Mouse (Mus musculus): ENCODE results near the gene Rora. TPM values are rescaled to one million over a fixed set of nuclear protein-coding genes. Genes with fewer than 3 reads are reported as not detected.
A peak's percentile ranks its signal among the peaks of the same experiment; 100 is the strongest.

Gene Rora
- total RNA-seq, 2 experiments from 2014 or later: 24.2 to 26.3 TPM

DNA sequence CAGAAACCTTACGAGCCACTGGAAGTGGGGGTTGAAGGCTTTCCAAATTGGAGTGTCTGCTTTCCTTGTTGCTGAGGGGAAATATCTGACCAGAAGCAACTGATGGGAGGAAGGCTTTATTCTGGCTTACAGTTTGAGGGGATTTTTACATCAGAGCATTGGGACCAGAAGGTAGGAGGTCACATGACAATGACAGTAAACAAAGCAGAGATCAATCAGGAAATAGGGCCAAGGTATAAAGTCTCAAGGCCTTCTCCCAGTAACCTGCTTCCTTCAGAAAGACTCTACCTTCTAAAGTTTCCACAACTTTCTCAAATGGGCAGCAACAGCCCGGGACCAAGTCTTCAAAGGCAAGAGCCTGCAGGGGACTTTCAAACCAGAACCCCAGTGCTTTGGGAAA, 34.6 kb downstream of the Rora start:
- DNase-seq: no peak

DNA sequence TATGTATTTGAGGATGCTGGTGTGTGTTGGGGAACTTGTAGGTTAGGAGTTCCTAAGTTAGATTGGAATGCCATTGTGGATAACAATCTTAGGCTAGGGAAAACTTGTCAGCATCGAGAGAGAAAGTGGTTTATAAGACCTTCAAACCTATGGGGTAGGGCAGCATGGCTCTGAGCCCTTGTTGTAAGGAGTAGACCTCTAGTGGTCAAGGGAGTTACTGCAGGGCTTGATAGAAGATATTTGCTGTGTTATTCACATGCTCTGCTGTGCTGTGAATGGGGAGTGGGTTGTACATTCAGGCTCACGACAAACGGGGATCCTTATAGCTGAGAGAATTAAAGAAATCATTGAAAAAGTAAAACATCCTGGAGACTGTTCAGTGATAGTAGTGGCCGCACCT, 35.8 kb downstream of the Rora start:
- peak; percentile 51 to 77 for DNase-seq

- DNase-seq: no peak
Observed at GRCm38 (mm10) chr9:68694889-68695495, 41.4 kb downstream of the Rora start.

DNA sequence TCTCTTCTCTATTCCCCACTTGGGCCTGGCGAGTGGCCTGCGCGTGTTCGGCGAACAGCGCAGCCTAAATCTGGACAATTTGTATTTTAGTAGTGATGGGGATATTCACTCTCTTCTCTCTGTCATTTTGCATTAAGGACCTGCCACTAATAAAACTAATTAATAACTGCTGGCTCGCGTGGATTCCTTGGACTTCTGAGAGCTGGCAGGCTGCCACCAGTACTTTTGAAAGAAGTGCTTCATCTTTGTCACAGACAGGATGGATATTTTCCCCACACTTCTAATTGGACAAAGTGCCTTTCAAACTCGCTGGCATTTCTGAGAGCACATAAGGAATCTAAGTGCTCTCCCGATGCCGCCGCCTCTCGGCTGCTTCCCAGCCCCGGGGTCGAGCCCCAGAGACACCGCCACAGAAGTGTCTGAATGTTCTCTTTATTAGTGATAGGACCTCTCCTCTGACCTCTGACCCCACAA, 41.9 kb downstream of the Rora start:
- peak in 1 of 2 experiments; percentile 52 for DNase-seq

- no peak for DNase-seq
Observed at GRCm38 (mm10) chr9:68696425-68696956, 42.9 kb downstream of the Rora start.

- DNase-seq: no peak
Observed at GRCm38 (mm10) chr9:68699341-68699740, 45.8 kb downstream of the Rora start.

DNA sequence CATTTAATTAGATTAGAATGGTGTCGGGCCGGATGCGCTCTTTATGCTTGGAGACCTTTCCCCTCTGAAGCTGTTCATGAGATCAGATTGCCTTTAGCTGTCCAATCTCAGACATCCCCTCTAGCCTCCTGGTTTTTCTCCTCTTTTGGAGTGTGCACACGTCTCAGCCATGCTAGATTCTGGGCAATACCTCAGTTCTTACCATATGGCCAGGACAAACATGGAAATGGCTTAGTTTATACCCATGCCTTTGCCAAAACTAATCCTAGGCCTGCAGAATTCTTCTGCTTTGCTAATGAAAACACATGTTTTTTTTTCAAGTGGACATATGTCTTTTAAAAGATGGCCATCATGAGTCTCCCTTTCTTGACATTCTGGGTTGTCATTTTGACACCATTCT, 46.3 kb downstream of the Rora start:
- DNase-seq: no peak

GRCm38 (mm10) chr9:68707636-68708035, 54.0 kb downstream of the Rora start:
- no peak for DNase-seq

DNA sequence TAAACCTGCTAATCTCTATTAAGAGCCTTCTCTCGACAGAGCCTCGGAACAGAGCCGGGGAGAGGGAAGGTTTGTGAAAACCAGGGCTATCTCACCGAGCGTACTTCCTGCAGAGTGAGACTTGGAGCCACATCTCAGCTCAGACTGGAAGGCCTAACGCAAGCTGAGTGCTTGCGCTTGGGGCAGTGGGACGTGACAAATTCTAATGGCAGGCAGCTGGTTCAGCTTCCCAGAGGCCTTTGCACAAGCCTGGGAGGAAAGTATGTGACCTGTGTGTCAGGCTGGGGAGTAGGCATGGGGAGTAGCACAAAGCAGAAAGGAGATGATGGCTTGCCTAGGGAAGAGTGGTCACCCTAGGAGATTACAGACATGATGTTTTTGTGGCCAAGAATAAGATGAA, 55.6 kb downstream of the Rora start:
- DNase-seq: no peak

DNA sequence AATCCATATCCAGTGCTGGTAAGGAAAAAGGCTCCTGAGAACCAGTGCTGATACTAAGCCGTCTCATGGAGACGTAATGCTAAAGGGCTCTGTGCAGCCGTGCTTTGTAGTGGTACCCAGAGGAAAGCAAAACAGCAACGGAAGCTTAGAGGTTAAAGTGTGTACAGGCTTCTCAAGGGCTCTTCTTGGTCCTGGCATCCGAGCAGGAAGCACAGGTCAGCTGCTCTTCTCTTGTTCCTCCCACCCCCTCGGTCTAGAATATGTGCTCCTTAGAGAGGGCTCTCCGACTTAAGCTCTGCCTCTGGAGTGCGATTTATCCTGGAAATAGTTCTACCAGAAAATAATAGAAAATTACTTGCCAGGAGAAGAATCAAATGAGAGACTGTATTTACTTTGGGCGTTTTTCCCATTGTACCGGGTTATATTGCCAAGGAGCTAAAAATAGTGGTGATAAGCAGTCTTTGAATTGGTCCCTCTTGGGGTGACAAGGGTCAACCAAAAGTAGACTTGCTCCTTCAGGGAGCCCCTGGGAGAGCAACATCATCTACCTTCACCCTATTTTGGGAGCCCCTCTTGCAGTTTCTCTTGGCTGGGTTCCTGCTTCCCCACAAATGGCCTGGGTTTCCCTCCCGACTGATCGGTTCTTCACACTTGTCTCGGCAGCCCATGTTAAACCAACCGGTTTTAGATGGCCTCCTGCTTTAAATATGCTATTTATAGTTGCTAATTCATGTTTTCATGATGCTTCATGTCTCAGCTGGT, 57.5 kb downstream of the Rora start:
- peak; percentile 56 to 60 for DNase-seq

- peak; percentile 14 to 78 for DNase-seq
Observed at GRCm38 (mm10) chr9:68716961-68717360, 63.4 kb downstream of the Rora start.

DNA sequence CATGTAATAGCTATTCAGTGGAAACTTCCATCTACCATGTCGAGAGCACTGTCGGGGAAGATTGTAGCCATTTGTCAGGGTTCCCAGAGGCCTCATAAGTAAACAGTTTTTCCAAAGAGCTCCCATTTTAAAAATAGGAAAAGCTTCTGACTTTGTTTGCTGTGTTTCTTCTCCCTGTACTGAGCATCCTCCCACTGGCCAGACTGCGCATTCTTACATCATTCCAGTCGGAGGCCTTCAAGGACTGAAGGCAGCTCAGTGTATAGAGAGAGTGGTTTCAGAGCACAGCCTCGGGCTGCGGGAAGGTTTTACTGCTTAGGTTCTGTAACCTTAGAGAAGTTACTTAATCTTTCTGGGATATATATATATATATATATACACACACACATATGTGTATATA, 64.8 kb downstream of the Rora start:
- no peak for DNase-seq

DNA sequence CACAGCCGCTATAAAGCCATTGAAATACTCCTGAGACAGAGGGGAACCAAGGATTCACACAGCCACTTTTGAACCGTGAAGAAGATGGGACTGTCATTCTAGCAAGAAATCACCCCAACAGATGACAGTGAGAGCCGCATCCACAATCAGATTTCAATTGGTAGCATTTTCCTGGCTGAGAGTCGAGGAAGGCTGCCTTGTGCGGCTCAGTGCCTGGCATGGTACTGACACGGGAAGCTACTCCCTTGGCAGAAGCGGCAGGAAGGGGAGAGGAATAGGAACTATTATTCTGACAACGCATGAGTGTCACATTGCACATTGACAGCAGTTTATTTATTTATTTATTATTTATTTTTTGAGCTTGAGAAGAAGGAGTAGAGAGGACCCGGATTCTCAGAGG, 65.7 kb downstream of the Rora start:
- no peak for DNase-seq

DNA sequence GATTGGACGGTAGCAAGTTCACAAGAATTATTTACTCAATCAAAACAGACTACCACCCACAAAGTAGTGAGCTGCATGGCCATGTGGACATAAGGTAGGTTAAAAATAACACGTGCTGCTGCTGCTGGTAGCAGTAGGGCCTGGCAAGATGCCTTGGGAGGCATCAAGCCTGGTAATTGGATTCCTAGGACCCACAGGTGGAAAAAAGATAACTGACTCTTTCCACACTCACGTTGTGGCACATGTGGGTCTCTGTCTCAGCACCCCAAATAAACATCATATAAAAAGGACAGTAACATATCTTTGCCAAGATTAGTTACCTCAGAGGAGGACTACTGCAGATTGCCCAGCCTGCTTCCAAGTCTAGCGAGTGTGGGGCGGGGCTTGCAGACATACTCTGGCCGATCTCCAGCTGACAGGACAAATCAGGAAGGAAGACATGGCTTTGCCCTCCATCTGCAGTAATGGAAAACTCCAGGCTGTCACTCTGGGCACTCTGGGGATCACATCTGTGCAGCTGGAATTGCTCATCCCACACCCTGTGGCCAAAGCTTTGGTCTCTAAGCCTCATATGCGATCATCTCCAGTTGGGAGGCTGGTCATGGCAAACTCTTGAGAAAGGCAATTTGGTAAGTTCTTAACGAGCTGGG, 71.2 kb downstream of the Rora start:
- peak; percentile 60 to 67 for DNase-seq

- DNase-seq: peak; percentile 61 to 65
Observed at GRCm38 (mm10) chr9:68727166-68727855, 73.7 kb downstream of the Rora start.

- no peak for DNase-seq
Observed at GRCm38 (mm10) chr9:68731438-68731837, 77.9 kb downstream of the Rora start.

GRCm38 (mm10) chr9:68732929-68733328, 79.3 kb downstream of the Rora start:
- no peak for DNase-seq

DNA sequence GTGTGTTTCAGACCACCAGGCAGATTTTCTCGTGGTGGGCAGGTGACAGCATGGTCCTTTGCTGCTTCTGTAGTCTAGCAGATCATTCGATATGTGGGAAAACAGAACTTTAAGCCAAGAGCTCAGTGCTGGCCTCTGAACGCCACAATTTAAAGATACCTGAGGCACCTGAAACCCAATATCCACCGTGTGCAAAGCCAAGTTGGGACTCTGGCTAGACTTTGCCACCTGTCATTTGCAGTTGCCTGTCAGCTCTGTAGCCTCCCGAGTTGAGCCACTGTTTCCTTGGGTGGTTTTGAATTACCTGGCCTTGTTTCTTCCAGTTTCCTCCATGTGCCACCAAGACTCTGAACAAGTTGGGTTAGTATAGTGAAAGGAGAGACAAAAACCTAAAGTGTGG, 82.3 kb downstream of the Rora start:
- no peak for DNase-seq

GRCm38 (mm10) chr9:68737197-68737736, 83.7 kb downstream of the Rora start:
- no peak for DNase-seq

DNA sequence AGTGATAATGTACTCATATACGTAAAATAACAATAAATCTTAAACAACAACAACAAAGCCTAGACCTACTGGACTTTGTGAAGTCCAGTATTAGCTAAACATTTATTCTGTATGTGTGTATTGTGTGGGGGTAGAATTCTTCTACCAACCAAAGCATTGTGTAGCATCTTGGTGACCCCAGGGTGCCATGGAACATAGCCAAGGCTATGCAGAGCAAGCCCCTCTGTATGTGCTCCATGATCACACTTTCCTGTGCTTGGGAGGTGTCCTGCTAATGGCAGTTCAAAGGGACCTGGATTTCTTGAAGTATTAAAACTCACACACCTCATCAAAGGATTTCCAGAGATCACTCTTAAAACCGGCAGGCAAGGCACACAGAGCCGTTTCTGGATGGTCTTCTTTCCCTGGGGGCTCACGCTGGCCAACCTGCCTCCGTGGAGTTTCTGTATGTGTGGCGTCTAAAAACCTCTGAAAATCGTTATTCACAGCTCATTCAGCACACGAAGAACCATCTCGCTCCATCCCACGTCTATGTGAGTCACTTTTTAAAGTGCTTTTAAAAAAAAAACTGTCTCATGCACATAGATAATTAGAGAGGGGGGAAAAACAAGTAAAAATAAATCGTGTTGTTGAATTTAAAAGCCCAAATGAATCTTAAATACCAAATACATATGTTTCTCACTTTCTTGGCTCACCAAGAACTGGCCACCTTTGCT, 92.5 kb downstream of the Rora start:
- DNase-seq: no peak

DNA sequence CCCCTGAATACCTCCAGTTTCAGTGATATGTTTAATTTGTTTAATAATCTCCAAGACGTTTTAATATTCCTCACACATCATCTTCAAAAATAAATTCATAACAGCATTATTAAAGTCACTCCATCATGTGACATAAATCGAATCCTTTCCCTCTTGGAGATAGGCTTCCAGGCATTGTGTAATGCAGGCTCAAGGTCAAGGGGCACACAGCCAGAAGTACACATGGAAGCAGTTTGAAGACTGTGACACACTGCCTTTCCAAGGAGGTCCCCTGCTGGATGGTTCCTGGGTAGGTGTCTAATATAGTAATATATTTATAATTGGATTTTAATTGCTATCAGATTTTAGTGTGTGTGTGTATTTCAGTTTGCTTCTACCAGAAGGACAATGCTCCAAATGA, 103.4 kb downstream of the Rora start:
- peak; percentile 79 to 82 for DNase-seq

Data from heart, adult 18-20 months (tissue).